Mouse (Mus musculus) heart, embryonic 11.5 days (tissue): ENCODE results near the gene Trappc13. TPM values are rescaled to one million over a fixed set of nuclear protein-coding genes. Genes with fewer than 3 reads are reported as not detected.

Source experiments
- ATAC-seq: fragments of 200-750 bp; cut with Nextera tagmentation; replicated peaks from 2 replicates; pipeline ENCODE4 v1.8.0; 2017; ENCODE audit warnings: moderate library complexity; ENCODE audit not compliant: insufficient number of reproducible peaks, low FRiP score, low TSS enrichment
- H3K27ac ChIP-seq: fragments of 300-500 bp; sonication (generic); 2 replicates; pipeline ENCODE4 v1.5.1; 2014; ENCODE audit warnings: mild to moderate bottlenecking, low read depth, low read length
- H3K27me3 ChIP-seq: fragments of 300-500 bp; sonication (generic); 2 replicates; pipeline ENCODE4 v1.6.1; 2014; ENCODE audit warnings: mild to moderate bottlenecking, low read length, mixed read lengths; ENCODE audit not compliant: control insufficient read depth, insufficient read depth
- H3K36me3 ChIP-seq: fragments of 300-500 bp; sonication (generic); 2 replicates; pipeline ENCODE4 v1.6.1; 2014; ENCODE audit warnings: mild to moderate bottlenecking, low read length, moderate library complexity, mixed read lengths; ENCODE audit not compliant: control insufficient read depth, insufficient read depth
- H3K4me1 ChIP-seq: fragments of 300-500 bp; sonication (generic); 2 replicates; pipeline ENCODE4 v1.6.1; 2014; ENCODE audit warnings: low read length; ENCODE audit not compliant: control insufficient read depth, insufficient read depth
- H3K4me2 ChIP-seq: fragments of 300-500 bp; sonication (generic); 2 replicates; pipeline ENCODE4 v1.6.1; 2014; ENCODE audit warnings: mild to moderate bottlenecking, moderate library complexity
- H3K4me3 ChIP-seq: fragments of 300-500 bp; sonication (generic); 2 replicates; pipeline ENCODE4 v1.5.1; 2014; ENCODE audit warnings: low read depth, low read length
- H3K9ac ChIP-seq: fragments of 300-500 bp; sonication (generic); 2 replicates; pipeline ENCODE4 v1.6.1; 2014; ENCODE audit warnings: mild to moderate bottlenecking, low read depth, low read length, moderate library complexity
- H3K9me3 ChIP-seq: fragments of 300-500 bp; sonication (generic); replicated peaks from 2 replicates; pipeline ENCODE4 v1.6.1; 2016; ENCODE audit warnings: low read length; ENCODE audit not compliant: control insufficient read depth
- WGBS: fragments of 180-500 bp; shearing (Covaris S2); extraction: QIAGEN DNeasy Blood & Tissue Kit; methylation state at CpG from one replicate; pipeline ENCODE4 v1.1.7; 2014; ENCODE audit not compliant: insufficient replicate concordance; 5-methylcytosine and 5-hydroxymethylcytosine counted together
- polyA plus RNA-seq: library from polyadenylated mRNA; unstranded; fragments of >200 nt; fragmentation: Nextera tagmentation; extraction: Ambion mirVana; gene quantifications from 2 replicates; pipeline ENCODE4 v1.2.1, GENCODE M21; 2014

Gene Trappc13
- polyA plus RNA-seq, 1 experiment from 2014 or later = 58.1 TPM

DNA sequence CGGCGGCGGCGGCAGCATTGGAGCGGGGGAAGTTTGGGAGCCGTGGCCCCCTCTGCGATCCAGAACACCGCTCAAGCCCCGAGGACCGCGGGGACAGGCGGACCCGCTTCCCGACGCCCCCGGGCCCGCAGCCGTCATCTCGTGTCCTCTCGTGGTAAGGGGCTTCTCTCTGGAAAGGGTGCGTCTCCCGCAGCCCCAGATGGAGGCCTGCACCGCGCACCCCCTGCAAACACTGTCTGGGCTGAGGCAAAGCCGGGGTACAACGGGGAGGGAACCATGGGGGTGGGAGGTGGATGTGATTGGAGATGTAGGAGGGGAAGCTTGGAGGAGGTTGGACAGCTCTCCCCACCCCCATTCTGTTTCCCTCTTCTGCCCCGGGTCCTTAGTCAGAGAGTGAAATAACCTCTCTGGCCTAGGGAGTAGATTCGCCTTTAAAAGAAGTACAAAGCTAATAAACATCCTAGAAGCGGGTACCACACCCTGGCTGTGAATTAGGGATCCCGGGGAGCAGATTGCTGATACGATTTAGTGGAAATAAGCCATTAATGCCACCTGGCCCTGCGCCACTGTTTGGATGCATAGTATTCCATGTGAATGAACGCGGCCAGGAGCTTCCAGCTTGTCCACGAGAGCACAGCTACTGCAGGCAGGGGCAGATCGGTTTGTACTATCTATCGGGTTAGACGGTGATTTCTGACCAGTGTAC lies 68.3 kb downstream of the Trappc13 start:
- WGBS = 3% methylated on average over 31 of the region's 38 CpGs
- Histone ChIP-seq H3K4me1 (no peaks in the 10 kb centered on the region; the same call in 1 of the 2 replicates), H3K9ac (peak overlapping the region; percentile 52), H3K27ac (no peak overlapping the region), H3K9me3 (no peaks in the 10 kb centered on the region), H3K4me3 (peak overlapping the region; percentile 62), H3K4me2 (peak overlapping the region; percentile 98), H3K27me3 (no peaks in the 10 kb centered on the region), H3K36me3 (no peaks in the 10 kb centered on the region)
- ATAC-seq = peak; percentile 50; the same call in 1 of the 2 replicates

DNA sequence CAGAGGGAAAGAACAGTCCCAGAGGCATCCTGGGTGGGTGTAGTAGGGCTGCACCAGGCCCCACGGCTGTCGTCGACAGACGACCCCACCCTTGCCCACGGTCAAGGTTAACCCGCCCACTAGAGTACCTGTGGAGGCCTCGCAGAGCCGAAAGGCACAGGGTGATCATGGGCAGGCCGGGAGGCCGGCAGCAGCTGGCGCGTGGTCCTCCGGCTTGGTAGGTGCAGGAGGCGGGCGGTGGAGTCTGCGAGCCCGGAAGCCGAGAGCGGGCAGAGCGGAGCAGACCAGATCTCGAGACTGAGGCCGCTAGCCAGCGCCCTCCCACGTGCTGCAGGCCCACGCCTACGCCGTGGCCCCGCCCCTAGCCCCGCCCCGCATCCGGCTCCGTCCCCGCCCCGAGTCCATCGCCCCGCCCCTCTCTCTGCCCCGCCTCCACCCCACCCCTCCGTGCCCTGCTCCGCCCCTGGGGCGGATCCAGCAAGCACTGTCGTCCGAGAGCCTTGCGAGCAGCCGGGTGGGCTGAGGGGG lies 68.9 kb downstream of the Trappc13 start, which contains the start of the genes Nln and Sgtb:
Gene Nln (minus strand): TSS at position 327 of the 528 bp plus-strand sequence.
Gene Sgtb (plus strand): TSS at position 454 of the 528 bp plus-strand sequence.
- ATAC-seq = peak; percentile 99
- H3K27ac ChIP-seq = peak within 1 kb of the TSS; percentile 73
- peaks cover 4% of the 10 kb centered on the region; the same call in 1 of the 2 replicates for H3K9me3 ChIP-seq
- 1% methylated on average over 31 of the region's 44 CpGs for WGBS
- H3K4me3 ChIP-seq = peak within 1 kb of the TSS; percentile 62
- H3K4me2 ChIP-seq = peak within 1 kb of the TSS; percentile 98
- no peaks in the 10 kb centered on the region; the same call in 1 of the 2 replicates for H3K4me1 ChIP-seq
- H3K9ac ChIP-seq = peak within 1 kb of the TSS; percentile 85
- H3K27me3 ChIP-seq = no peaks in the 10 kb centered on the region
- no peaks in the 10 kb centered on the region for H3K36me3 ChIP-seq

DNA sequence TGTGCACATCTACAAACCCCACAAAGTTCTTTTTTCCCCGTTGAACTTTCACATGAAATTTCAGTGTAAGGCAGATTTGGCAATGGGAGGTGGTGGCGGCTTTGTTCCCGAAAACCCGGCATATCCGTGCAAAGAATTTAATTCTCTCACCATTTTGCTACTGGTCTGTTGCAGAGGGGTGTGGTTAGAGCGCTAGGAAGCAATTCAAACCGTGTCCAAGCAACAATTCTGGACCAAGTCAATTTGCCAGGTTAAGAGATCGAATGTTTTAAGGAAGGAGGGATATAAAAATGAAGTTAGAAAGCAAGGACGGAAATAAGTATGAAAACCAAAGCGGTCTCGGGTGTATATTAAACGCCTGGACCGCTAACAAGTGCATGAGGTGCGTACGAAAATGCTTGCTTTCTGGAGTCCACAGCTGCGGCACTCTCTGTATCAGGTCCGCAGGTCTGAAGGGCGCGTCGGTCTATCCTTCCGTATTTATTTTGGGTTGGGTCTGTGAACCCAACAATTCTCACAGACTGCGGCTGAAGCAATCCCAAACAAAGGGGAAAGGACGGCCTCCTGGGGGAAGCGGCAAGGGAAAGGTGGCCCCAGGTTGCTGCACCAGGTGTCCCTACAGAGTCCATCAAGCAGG lies 69.5 kb downstream of the Trappc13 start:
- Histone ChIP-seq H3K4me1 (no peaks in the 10 kb centered on the region; the same call in 1 of the 2 replicates), H3K36me3 (no peaks in the 10 kb centered on the region), H3K4me2 (peak overlapping the region; percentile 98), H3K27me3 (no peaks in the 10 kb centered on the region), H3K4me3 (peak overlapping the region; percentile 62), H3K9me3 (peaks cover 8% of the 10 kb centered on the region; the same call in 1 of the 2 replicates), H3K9ac (peak overlapping the region; percentile 85), H3K27ac (peak overlapping the region; percentile 73)
- 3% methylated on average over 24 of the region's 24 CpGs for WGBS
- ATAC-seq = no peak

DNA sequence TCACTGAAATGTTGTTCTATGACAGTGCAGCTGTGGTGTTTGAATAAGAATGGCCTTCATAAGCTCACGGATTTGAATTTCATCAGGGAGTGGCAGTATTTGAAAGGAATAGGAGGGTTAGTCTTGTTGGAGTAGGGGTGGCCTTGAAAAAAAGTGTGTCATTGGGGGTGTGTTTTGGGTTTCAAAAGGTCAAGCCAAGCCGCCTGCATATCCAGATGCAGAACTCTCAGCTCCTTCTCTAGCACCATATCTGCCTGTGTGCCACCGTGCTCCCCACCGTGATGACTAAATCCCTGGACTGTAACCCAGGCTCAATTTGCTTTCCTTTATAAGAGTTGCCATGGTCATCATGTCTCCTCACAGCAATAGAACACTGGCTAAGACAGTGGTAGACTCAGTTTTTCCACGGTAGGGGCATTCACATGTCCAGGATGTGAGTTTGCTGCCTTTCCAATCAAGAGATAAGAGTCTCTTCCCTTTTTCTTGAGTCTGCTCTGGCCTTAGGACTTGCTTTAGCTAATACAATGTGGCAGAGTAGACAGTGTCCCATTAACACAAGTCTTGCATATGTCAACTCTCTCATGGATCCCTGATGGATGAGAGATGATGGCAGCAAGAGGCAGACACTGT lies 76.5 kb downstream of the Trappc13 start:
- Histone ChIP-seq H3K4me3 (no peak overlapping the region), H3K27me3 (no peaks in the 10 kb centered on the region), H3K27ac (no peak overlapping the region), H3K9ac (no peak overlapping the region), H3K4me1 (peaks cover 7% of the 10 kb centered on the region; the same call in 1 of the 2 replicates), H3K4me2 (no peak overlapping the region), H3K9me3 (peaks cover 8% of the 10 kb centered on the region; the same call in 1 of the 2 replicates), H3K36me3 (no peaks in the 10 kb centered on the region)
- ATAC-seq = no peak
- WGBS = 72% methylated on average over 5 of the region's 5 CpGs

DNA sequence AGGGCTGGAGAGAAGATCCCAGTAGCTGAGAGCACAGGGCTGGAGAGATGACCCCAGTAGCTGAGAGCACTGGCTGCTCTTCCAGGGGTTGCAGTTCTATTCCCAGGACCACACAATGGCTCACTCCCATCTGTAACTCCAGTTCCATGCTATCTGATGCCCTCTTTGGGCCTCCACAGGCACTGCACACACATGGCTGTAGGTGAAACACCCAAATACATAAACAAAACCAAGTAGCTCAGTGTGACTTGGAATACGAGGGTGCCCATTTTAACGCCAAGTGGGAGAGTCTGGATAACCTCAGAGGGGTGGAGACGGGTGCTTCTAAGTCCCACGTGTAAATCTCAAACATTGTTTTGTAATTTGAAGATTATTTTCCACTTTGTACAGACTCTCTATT lies 77.9 kb downstream of the Trappc13 start:
- no peak for ATAC-seq
- no peak overlapping the region for H3K4me3 ChIP-seq
- H3K9ac ChIP-seq = no peak overlapping the region
- 76% methylated on average over 4 of the region's 4 CpGs for WGBS
- H3K4me1 ChIP-seq = peaks cover 12% of the 10 kb centered on the region
- H3K36me3 ChIP-seq = no peaks in the 10 kb centered on the region
- no peaks in the 10 kb centered on the region for H3K27me3 ChIP-seq
- H3K4me2 ChIP-seq = no peak overlapping the region
- no peak overlapping the region for H3K27ac ChIP-seq
- H3K9me3 ChIP-seq = peaks cover 8% of the 10 kb centered on the region; the same call in 1 of the 2 replicates

DNA sequence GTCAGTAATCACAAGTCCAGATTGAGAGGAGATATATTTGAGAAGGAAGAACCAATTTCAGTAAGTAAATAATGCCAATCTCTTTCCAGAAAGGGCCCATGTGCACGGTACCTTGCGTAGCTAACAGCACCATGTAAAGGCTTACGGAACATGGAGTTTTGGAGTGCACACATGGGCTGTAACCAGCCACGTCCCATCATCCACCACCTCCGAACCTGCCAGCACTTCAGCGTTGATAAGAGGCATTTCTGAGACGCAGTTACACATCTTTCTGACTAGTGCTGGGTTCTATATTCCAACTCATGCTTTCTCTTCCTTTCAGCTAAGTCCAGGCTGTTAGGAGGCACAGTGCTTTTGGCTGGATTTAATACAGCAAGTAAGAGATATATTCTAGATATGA lies 81.1 kb downstream of the Trappc13 start:
- H3K4me3 ChIP-seq = no peak overlapping the region
- no peaks in the 10 kb centered on the region for H3K9me3 ChIP-seq
- H3K9ac ChIP-seq = no peak overlapping the region
- ATAC-seq = no peak
- peak overlapping the region; percentile 29 for H3K4me2 ChIP-seq
- H3K4me1 ChIP-seq = peaks cover 14% of the 10 kb centered on the region
- peak overlapping the region; percentile 50; the same call in 1 of the 2 replicates for H3K27ac ChIP-seq
- WGBS = 44% methylated on average over 7 of the region's 7 CpGs
- no peaks in the 10 kb centered on the region for H3K36me3 ChIP-seq
- H3K27me3 ChIP-seq = no peaks in the 10 kb centered on the region

DNA sequence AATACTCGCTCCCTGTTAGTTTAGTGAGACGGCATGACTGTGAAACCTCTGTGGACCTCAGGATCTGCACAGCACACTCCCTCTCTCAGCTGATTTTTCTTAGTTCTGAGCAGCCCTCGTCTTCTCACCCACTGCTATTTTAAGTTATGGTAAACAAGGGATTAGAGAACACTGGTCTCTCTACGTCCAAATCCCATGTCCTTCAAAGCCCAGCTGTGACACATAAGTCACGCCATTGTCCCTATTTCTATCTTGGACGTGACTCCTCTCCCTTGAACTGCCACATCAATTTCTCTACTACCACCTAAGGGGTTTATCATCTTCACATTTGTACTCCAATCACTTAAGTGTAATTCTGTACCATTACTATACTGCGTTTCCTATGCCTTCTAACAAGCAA lies 82.3 kb downstream of the Trappc13 start:
- 53% methylated on average over 7 of the region's 7 CpGs for WGBS

More for the DNA sequence above, 82.3 kb downstream of the Trappc13 start:
- no peaks in the 10 kb centered on the region for H3K36me3 ChIP-seq
- no peak overlapping the region for H3K9ac ChIP-seq
- H3K27ac ChIP-seq = no peak overlapping the region
- H3K4me2 ChIP-seq = no peak overlapping the region
- peaks cover 14% of the 10 kb centered on the region for H3K4me1 ChIP-seq
- no peaks in the 10 kb centered on the region for H3K27me3 ChIP-seq
- no peaks in the 10 kb centered on the region for H3K9me3 ChIP-seq
- H3K4me3 ChIP-seq = no peak overlapping the region
- ATAC-seq = no peak
